Mouse (Mus musculus): ENCODE measurements around the gene 1810043G02Rik.
A peak's percentile ranks its signal among the peaks of the same experiment; 100 is the strongest.

DNA sequence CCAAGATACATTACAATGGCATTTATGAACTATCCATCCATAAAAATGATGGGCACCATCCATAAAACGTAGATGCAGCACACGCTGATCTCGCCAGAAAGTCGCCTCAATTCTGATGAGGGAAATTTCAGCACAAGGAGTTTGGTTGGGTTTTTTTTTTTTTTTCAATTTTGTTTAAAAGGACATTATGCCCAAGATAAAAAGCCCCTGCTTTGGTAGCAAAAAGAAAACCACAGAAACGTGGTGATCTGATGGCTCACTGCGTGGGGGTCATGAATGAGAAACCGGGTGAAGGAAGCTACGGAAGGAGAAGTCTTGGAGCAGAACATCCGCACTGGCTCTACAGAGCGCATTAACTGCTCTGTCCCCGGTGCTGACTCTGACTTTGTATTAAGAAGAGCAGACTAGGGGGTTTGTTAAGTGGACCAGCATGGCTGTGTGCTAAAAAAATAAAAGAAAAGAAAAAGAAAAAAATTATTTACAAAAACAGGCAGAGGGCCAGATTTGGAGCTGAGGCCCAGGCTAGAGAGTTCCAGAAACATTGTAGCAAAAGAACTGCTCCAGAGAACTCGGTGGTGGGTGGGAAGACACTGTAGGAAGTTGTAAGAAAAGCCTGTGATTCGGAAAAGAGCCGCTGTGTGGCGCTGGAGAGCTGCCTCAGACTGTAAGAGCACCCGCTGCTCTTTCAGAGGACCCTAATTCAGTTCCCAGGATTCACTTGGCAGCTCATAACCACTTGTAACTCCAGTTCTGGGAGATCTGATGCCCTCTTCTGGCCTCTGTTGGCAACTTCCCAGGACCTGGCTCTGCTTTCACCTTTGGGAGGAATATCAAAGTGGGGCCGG, 6.4 kb upstream of the 1810043G02Rik start:
- no peak for TF ChIP-seq POLR2A (IDR thresholded peaks at IDR 0.05; ENCODE audit: borderline replicate concordance, low read depth, low read length)
- peak; percentile 25; the same call in 1 of the 2 replicates for TF ChIP-seq CTCF (IDR thresholded peaks at IDR 0.05; ENCODE audit: low read depth, low read length)

All from bone marrow macrophage, adult 2 months (primary cell).